Mouse (Mus musculus): Measurements from ENCODE around the gene Vamp8. TPM values are rescaled to one million over a fixed set of nuclear protein-coding genes. Genes with fewer than 3 reads are reported as not detected.

The Vamp8 gene
- polyA plus RNA-seq, 1 experiment from 2014 or later: 69.6 TPM

- Histone ChIP-seq H3K4me1 (ENCODE audit: control insufficient read depth, insufficient read depth, low read length) (peaks cover 6% of the 10 kb centered on the region; the same call in 1 of the 2 replicates), H3K4me2 (ENCODE audit: low read depth, low read length) (peak overlapping the region; percentile 72), H3K9me3 (replicated peaks; ENCODE audit: control insufficient read depth, low read length) (no peaks in the 10 kb centered on the region), H3K4me3 (ENCODE audit: low read depth, low read length) (peak overlapping the region; percentile 80), H3K36me3 (replicated peaks; ENCODE audit: control insufficient read depth, insufficient read depth, low read depth, low read length) (no peaks in the 10 kb centered on the region), H3K27ac (replicated peaks; ENCODE audit: low read depth, low read length) (0 out of 2 replicates have a peak overlapping the region, but pooled peaks have one; percentile 32), H3K9ac (replicated peaks; ENCODE audit: low read length) (peak overlapping the region; percentile 80), H3K27me3 (ENCODE audit: control insufficient read depth, insufficient read depth, low read length) (no peaks in the 10 kb centered on the region)
- under 1% methylated on average over 42 of the region's 42 CpGs for WGBS
- DNase-seq (ENCODE audit: low spot score) (no peak), ATAC-seq (replicated peaks; ENCODE audit: insufficient number of reproducible peaks, low FRiP score, low TSS enrichment, low read depth) (no peak)
Observed at GRCm38 (mm10) chr6:72344396-72345073, 46.0 kb downstream of the Vamp8 start.

GRCm38 (mm10) chr6:72340481-72340880, 50.0 kb downstream of the Vamp8 start:
- no peak overlapping the region for H3K9ac ChIP-seq (replicated peaks; ENCODE audit: low read length)
- H3K36me3 ChIP-seq (replicated peaks; ENCODE audit: control insufficient read depth, insufficient read depth, low read depth, low read length): peaks cover 5% of the 10 kb centered on the region

More at GRCm38 (mm10) chr6:72340481-72340880, 50.0 kb downstream of the Vamp8 start:
- Histone ChIP-seq H3K4me3 (ENCODE audit: low read depth, low read length) (no peak overlapping the region), H3K27ac (replicated peaks; ENCODE audit: low read depth, low read length) (no peak overlapping the region), H3K27me3 (ENCODE audit: control insufficient read depth, insufficient read depth, low read length) (no peaks in the 10 kb centered on the region), H3K9me3 (replicated peaks; ENCODE audit: control insufficient read depth, low read length) (no peaks in the 10 kb centered on the region), H3K4me2 (ENCODE audit: low read depth, low read length) (no peak overlapping the region), H3K4me1 (ENCODE audit: control insufficient read depth, insufficient read depth, low read length) (no peaks in the 10 kb centered on the region)
- 38% methylated on average over 2 of the region's 2 CpGs for WGBS
- ATAC-seq (replicated peaks; ENCODE audit: insufficient number of reproducible peaks, low FRiP score, low TSS enrichment, low read depth) (no peak), DNase-seq (ENCODE audit: low spot score) (no peak)

Other genes starting within 250 kb of the Vamp8 start
- 10.2 and 11.3 TPM in 2 replicates for gene Atoh8, start 155.1 kb downstream of the Vamp8 start, polyA plus RNA-seq (2014; fragmentation: Nextera tagmentation; extraction: Ambion mirVana)
- gene Sftpb, start 86.1 kb downstream of the Vamp8 start, polyA plus RNA-seq (2014; fragmentation: Nextera tagmentation; extraction: Ambion mirVana): not detected in 2 replicates
- gene Usp39, start 45.5 kb downstream of the Vamp8 start, polyA plus RNA-seq (2014; fragmentation: Nextera tagmentation; extraction: Ambion mirVana): 107 and 111 TPM in 2 replicates
- 16.4 and 19.8 TPM in 2 replicates for gene 0610030E20Rik, start 43.4 kb downstream of the Vamp8 start, polyA plus RNA-seq (2014; fragmentation: Nextera tagmentation; extraction: Ambion mirVana)
- 7.9 and 9.0 TPM in 2 replicates for gene Tmem150a, start 35.3 kb downstream of the Vamp8 start, polyA plus RNA-seq (2014; fragmentation: Nextera tagmentation; extraction: Ambion mirVana)
- 95.1 and 96.7 TPM in 2 replicates for gene Rnf181, start 23.7 kb downstream of the Vamp8 start, polyA plus RNA-seq (2014; fragmentation: Nextera tagmentation; extraction: Ambion mirVana)
- gene Vamp5, start 10.2 kb downstream of the Vamp8 start, polyA plus RNA-seq (2014; fragmentation: Nextera tagmentation; extraction: Ambion mirVana): 13.5 and 15.8 TPM in 2 replicates
- 12.4 and 15.7 TPM in 2 replicates for gene Ggcx, start 23.6 kb upstream of the Vamp8 start, polyA plus RNA-seq (2014; fragmentation: Nextera tagmentation; extraction: Ambion mirVana)
- gene Mat2a, start 48.9 kb upstream of the Vamp8 start, polyA plus RNA-seq (2014; fragmentation: Nextera tagmentation; extraction: Ambion mirVana): 503 and 527 TPM in 2 replicates
- not detected in 2 replicates for gene Sh2d6, start 131.0 kb upstream of the Vamp8 start, polyA plus RNA-seq (2014; fragmentation: Nextera tagmentation; extraction: Ambion mirVana)
- 17.5 and 20.8 TPM in 2 replicates for gene Capg, start 153.7 kb upstream of the Vamp8 start, polyA plus RNA-seq (2014; fragmentation: Nextera tagmentation; extraction: Ambion mirVana)
- 16.4 and 17.2 TPM in 2 replicates for gene Elmod3, start 207.7 kb upstream of the Vamp8 start, polyA plus RNA-seq (2014; fragmentation: Nextera tagmentation; extraction: Ambion mirVana)
- gene Retsat, start 207.8 kb upstream of the Vamp8 start, polyA plus RNA-seq (2014; fragmentation: Nextera tagmentation; extraction: Ambion mirVana): 9.5 and 10.1 TPM in 2 replicates
- 31.8 and 35.1 TPM in 2 replicates for gene Tgoln1, start 226.3 kb upstream of the Vamp8 start, polyA plus RNA-seq (2014; fragmentation: Nextera tagmentation; extraction: Ambion mirVana)

Measured in embryonic facial prominence, embryonic 11.5 days (tissue).